Mouse (Mus musculus): ENCODE data around the gene Lpin1.

Gene Lpin1

DNA sequence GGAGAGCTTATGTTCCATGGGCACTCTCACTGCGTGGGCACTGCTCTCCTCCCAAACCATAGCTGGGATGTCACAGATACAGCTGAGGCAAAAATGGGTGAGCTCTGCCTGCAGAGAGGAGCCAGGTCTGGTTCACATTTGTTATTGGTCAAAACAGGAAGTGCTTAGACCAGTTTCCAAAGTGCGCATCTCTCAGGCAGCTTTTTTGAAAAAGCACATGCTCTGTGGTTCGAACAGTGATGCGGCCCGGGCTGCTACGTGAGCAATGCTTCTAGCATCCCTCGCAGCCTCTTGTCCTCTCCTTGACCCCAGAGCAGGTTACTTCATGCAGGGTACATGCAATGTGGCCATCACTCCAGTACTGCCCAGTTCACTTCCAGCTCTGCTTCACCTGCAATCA, 82.1 kb downstream of the Lpin1 start:
- DNase-seq (ENCODE audit: low spot score in 2 of 2), result no peak

DNA sequence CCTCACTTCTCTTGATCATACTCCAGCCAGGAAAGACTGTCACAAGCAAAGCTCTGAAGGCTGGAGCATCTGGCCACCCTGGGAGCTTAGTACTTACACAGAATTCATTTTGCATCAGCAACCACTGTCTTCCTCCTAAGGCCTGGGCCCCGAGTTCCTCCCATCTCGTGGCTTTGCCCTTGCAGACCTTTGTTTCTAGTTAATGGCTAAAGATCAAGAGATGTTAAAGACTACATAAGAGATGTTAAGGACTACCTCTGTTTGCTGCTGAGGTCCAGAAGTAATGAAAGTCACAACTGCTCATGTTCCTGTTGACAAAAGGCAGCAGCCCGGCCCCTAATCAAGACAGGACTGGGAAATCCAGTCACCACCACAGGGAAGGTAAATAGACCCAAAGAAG, 82.8 kb downstream of the Lpin1 start:
- DNase-seq (ENCODE audit: low spot score in 2 of 2), result no peak

DNA sequence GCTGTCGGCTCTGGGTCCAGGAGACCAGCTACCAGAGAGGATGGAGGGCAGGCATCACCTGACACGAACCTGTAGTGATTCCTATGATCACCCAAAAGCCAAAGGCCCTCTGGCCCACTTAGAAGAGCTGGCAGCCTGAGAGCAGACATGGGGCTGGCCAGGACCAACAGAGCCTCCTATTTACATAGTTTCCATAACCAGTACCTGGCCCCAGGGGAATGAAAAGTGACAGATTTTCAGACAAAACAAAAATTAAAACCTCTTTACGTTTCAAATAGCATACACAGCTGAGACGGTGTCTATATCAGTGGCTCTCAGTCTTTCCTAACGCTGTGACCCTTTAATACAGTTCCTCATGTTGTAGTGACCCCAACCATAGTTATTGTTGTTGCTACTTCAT, 83.9 kb downstream of the Lpin1 start:
- no peak for DNase-seq (ENCODE audit: low spot score in 2 of 2)

DNA sequence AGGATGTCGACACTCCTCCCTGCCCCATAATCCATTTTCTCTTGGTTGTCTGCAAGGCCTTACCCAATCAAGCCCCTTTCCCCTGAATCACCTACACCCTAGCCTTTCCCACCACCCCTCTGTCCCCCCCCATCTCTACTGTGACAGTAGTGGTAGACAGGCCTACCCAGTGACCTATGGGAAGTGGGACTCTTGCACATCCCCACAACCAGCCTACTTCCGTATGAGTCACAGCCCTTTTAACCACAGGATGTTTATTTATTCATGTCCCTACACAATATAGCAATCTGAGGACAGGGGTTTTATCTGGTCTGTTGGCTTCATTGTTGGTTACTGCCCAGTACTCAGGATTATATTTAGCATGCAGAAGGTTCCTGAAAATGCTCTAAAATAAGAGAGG, 84.6 kb downstream of the Lpin1 start:
- DNase-seq (ENCODE audit: low spot score in 2 of 2), result no peak

DNA sequence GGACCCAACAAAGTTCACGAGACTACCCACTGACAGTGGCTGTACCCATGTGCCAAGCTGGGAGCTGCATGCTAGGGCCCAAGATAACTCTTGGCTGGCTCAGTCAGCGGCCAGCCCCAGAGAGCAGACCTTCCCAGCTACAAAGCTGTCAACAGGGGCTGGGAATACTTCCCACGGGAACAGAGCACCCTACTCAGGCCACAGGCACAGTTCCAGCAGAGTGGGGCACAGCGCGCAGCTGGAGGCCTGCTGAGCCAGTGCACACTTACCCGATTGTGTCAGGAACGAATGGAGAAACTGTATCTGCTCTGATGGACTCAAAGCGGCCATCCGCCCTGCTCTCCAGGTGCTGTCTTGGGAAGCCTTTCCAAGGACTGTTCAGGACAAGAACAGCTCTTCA, 95.6 kb downstream of the Lpin1 start:
- peak in 1 of 2 experiments; percentile 26 for DNase-seq (ENCODE audit: low spot score in 2 of 2)

DNA sequence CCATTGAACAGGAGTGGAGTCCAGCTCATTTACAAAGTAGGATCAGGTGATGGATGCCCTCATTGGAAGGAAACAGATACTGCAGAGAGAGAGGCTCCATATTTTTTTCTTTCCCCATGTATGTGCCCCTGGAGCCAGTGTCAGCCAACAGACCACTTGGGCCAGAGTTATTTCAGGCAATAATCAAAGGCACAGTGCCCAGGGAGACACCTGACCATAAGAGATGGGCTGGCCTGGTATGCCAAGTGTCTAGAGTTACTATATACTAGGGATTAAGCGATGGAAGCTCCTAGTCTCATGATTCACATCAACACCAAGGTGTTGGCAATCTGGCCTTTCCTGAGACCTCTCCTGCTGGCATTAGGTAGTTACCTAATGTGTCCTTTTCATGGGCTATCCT, 97.8 kb downstream of the Lpin1 start:
- no peak for DNase-seq (ENCODE audit: low spot score in 2 of 2)

DNA sequence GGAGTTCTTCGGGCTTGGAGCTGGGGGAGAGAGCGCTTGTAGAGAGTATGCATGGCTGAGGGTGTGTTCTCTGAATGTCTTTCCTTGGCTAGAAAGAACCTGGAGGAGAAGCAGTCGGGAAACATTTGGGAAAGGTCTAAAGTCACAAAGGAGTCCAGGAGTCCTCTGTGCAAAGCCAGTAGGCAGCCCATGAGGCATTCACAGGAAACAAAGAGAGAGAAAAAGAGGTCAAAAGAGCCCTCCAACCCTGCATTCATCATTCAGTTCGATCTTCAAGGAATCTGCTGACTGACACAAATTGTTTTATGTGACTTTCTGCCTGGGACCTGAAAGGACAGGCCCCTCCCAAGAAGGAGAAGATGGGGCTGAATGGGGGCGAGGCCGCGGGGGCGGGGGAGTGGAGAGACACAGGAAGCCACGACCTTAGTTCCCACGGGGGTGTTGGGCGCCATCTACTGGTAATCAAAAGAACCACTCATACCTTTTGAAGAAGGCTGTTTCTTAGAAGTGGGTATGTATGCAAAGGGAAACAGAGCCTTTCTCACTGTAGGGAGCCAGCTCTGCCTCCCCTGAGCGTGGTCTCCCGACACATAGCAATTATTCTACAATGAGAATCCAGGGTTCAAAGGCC, 101.5 kb downstream of the Lpin1 start:
- DNase-seq (ENCODE audit: low spot score in 2 of 2), result peak; percentile 52 to 55

DNA sequence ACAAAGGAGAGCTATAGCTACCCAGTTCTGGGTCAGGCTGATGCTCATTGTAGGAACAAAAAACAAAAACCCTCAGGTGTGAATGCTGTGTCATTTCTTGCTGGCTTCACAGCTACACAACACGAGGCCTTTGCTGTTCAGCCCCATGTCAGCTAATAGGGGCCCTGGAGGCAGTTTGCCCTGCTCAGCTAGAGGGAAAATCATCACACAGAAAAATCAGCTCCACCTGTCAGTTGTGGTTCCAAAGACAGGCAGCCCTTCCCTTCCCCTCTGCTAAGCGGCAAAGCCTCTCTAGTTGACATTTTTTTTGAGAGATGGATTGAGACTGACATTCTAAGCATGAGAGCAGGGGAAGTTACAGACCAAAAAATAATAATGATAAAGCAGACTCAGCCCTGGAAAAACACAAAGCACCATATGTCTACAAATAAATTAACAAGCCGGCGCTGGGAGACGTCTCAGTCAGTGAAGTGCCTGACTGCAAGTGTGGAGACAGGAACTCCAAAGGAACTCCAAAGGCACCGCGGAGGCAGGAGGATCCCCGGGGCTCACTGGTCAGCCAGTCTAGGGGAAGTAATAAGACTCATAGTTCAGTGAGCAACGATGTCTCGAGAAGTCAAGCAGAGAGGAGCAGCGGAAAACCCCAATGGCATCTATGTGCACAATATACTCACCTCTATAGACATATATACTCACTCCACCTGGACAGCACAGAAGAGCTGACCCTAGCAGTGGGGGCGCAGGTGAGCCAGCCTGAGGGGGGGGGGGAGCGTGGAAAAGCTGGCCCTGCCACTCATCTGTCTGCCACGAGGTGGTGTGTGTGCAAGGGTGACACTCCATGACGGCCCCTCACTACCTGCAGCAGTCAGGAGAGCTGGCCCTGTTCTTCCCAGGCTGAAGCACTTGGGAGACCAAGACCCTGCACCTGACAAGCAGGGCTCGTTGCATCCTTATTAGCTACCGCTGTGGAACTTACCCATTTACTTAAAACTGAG, 103.7 kb downstream of the Lpin1 start:
- no peak for DNase-seq (ENCODE audit: low spot score in 2 of 2)

DNA sequence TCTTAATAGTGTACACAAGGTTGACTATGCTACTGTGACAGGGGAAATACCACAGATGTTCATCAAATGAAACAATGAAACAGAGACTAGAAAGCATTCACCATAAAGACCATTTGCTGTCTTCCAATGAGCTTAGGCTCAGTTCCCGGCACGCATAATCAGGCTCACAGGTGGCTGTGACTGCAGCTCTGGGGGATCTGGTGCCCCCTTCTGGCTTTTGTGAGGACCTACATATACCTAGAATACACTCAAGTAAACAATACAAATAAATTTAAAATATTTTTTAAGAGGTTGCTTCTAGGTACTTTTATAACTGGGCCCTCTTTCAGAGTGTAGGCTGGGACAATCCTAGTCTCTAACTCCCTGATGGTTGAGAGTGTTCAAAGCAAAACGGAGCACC, 106.5 kb downstream of the Lpin1 start:
- no peak for DNase-seq (ENCODE audit: low spot score in 2 of 2)

DNA sequence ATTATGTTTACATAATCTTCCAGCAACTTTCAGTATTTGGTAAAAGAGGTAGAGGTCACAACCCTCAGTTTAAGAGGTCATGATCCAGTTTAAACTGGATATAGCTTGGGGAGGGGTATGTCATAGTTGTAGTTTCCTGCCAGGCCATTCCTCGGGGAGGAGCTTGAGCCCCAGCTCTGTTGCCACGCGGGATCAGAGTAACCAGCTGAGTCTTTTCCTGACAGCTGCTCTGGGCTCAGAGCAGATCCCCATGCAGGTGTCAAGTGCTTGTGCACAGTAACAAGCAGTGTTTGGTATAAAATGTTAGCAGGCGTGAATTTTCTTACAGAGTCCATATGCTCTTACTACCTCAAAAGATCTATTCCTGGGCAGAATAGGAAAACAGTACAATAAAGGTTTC, 112.8 kb downstream of the Lpin1 start:
- no peak for DNase-seq (ENCODE audit: low spot score in 2 of 2)

DNA sequence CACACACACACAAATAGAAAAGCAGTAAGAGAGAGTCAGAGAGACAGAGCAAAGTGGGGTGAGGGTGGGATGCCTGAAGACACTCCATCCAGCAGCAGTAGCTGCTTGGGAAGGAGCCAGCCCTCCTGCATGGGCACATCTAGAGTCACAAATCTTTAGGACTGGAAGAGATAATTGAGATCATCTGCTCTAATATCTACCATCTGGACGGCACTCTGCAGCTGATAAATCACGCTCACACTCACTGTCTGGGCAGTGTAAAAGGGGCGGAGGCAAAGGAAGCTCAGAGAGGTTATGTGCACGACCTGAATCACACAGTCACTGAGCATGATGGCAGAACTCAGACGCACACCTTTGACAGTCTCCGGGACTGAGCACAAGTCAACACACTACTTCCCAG, 118.1 kb downstream of the Lpin1 start:
- no peak for DNase-seq (ENCODE audit: low spot score in 2 of 2)

DNA sequence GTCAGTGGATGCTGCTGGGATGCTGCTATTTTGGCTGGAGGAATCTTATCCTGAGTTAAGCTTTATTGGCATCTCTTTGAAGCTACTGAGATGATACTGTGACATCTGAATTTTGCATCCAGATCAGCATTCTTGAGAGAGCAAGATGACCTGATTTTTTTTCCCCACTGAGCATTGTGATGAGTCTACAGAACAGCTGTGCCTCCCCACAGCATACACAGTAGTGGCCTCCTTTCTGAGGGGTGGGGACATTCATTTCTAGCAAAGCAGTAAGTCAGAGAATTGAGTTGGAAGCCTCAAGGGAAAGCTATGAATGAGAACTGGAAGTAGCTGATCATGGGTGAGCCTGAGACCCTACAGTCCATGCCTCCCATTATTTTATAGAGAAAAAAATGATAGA, 121.9 kb downstream of the Lpin1 start:
- DNase-seq (ENCODE audit: low spot score in 2 of 2), result peak in 1 of 2 experiments; percentile 6

DNA sequence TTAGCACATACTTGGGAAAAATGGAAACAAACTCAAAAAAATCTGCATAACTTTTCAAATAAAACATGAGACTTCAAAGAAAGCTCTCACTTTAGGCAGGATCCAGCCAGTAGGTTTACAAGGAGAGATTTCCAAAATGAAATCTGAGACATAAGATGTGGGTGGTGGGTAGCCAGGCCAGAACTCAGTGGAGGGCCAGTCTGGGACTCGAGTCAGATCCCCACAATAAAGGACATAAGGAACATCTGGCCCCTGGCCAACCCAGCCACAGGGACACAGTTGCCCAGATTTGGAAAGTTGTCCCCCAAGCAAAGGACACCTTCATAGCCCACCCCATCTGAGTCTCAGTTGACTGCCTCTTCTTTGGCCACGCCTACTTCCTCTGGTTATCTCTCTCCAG, 123.3 kb downstream of the Lpin1 start:
- DNase-seq (ENCODE audit: low spot score in 2 of 2), result no peak

Measured in right cerebral cortex, adult 2 months (tissue).